Comparison of ENCODE assay signal across 19 mouse cellular contexts in the genomic region with DNA sequence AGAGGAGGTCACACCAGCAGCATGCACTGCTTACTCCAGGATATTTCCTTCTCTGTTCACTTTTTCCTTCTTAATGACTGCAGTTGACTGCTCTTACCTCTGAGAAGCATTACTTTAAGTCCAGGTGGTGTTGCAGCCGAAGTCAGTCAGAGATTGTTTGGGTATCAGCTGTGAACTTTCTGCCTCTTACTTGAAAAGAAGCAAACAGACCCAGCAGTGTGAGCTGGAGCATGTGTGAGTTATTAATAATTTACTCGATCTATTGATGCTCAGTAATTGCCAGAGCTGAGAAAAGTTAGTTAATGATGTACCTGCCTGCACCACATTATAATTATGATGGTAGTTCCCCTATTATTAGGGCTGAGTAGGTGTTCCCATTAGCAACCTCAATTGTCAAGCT.
"Had no signal": no experiment of that assay in that cellular context is flagged by ENCODE, and none has a peak within 500 bp of the region (broad histone marks: within the 10 kb centered on the region; RNA-seq: fewer than 3 reads in every experiment).

No protein-coding gene starts in this region.

- ATAC-seq: intestine, embryonic 15.5 days; liver, embryonic 12.5 days; midbrain, embryonic 13.5 days; midbrain, embryonic 16.5 days had no signal

- H3K27me3 ChIP-seq: intestine, embryonic 15.5 days; liver, embryonic 12.5 days; liver, embryonic 15.5 days; lung, embryonic 15.5 days; megakaryocyte, embryonic 14.5 days; midbrain, embryonic 13.5 days; neural tube, embryonic 13.5 days had no signal

- H3K36me3 ChIP-seq: intestine, embryonic 15.5 days; liver, embryonic 12.5 days; liver, embryonic 15.5 days; lung, embryonic 15.5 days; midbrain, embryonic 10.5 days; midbrain, embryonic 13.5 days; neural tube, embryonic 13.5 days had no signal

- H3K4me2 ChIP-seq: intestine, embryonic 15.5 days; liver, embryonic 12.5 days; liver, embryonic 15.5 days; lung, embryonic 15.5 days; midbrain, embryonic 13.5 days; neural tube, embryonic 13.5 days had no signal

- H3K27ac ChIP-seq: intestine, embryonic 15.5 days; left cerebral cortex, adult 2 months; liver, embryonic 12.5 days; liver, embryonic 15.5 days; lung, embryonic 15.5 days; midbrain, embryonic 10.5 days; midbrain, embryonic 13.5 days; neural tube, embryonic 13.5 days had no signal

- H3K9ac ChIP-seq: intestine, embryonic 15.5 days; liver, embryonic 12.5 days; liver, embryonic 15.5 days; lung, embryonic 15.5 days; midbrain, embryonic 13.5 days; neural tube, embryonic 13.5 days had no signal

- DNase-seq: kidney, postnatal 10 days; layer of hippocampus, postnatal 36 days; retina, postnatal 1 day; right cerebral cortex, postnatal 25 days; spleen, adult 18-20 months; thymus, adult 2 months; thymus, postnatal 14 days; thymus, postnatal 4 days had no signal

- H3K9me3 ChIP-seq: intestine, embryonic 15.5 days; liver, embryonic 12.5 days; liver, embryonic 15.5 days; lung, embryonic 15.5 days; midbrain, embryonic 10.5 days; midbrain, embryonic 13.5 days; neural tube, embryonic 13.5 days had no signal

- H3K4me3 ChIP-seq: intestine, embryonic 15.5 days; left cerebral cortex, adult 2 months; liver, embryonic 12.5 days; liver, embryonic 15.5 days; lung, embryonic 15.5 days; megakaryocyte, embryonic 14.5 days; midbrain, embryonic 10.5 days; midbrain, embryonic 13.5 days; myocyte; neural tube, embryonic 13.5 days had no signal

- H3K4me1 ChIP-seq: intestine, embryonic 15.5 days; liver, embryonic 12.5 days; liver, embryonic 15.5 days; lung, embryonic 15.5 days; megakaryocyte, embryonic 14.5 days had no signal
